Mouse (Mus musculus): ENCODE measurements around the gene 2010003K11Rik. TPM values are rescaled to one million over a fixed set of nuclear protein-coding genes. Genes with fewer than 3 reads are reported as not detected.
"Not testable (repeated sequence)": the region's sequence is repeated elsewhere in the genome, so short reads cannot be mapped to it uniquely, and the experiment has no call there.

The 2010003K11Rik gene
- polyA plus RNA-seq, 1 experiment from 2014 or later: not detected

GRCm38 (mm10) chr19:4454040-4454439 is 44.3 kb downstream of the 2010003K11Rik start:
- not testable (repeated sequence) for ATAC-seq
- WGBS: 77% methylated on average over 1 of the region's 1 CpGs

GRCm38 (mm10) chr19:4452525-4452924 is 45.9 kb downstream of the 2010003K11Rik start:
- Histone ChIP-seq H3K9me3 (replicated peaks; ENCODE audit: control insufficient read depth, low read length, poor library complexity, severe bottlenecking) (no peaks in the 10 kb centered on the region), H3K9ac (ENCODE audit: low read depth, low read length) (no peak overlapping the region), H3K4me2 (ENCODE audit: low read length) (no peak overlapping the region), H3K4me1 (ENCODE audit: control insufficient read depth, insufficient read depth, low read length) (no peaks in the 10 kb centered on the region), H3K27me3 (ENCODE audit: control insufficient read depth, insufficient read depth, low read depth, low read length) (no peaks in the 10 kb centered on the region), H3K4me3 (ENCODE audit: low read depth, low read length) (no peak overlapping the region), H3K27ac (ENCODE audit: low read length) (no peak overlapping the region), H3K36me3 (ENCODE audit: control insufficient read depth, insufficient read depth, low read length) (no peaks in the 10 kb centered on the region)
- no peak for ATAC-seq
- WGBS: 37% methylated on average over 4 of the region's 4 CpGs

More at GRCm38 (mm10) chr19:4454040-4454439, 44.3 kb downstream of the 2010003K11Rik start:
- not testable (repeated sequence) for H3K4me2 ChIP-seq (ENCODE audit: low read length); H3K27me3 ChIP-seq (ENCODE audit: control insufficient read depth, insufficient read depth, low read depth, low read length); H3K9me3 ChIP-seq (replicated peaks; ENCODE audit: control insufficient read depth, low read length, poor library complexity, severe bottlenecking); H3K4me3 ChIP-seq (ENCODE audit: low read depth, low read length); H3K27ac ChIP-seq (ENCODE audit: low read length); H3K4me1 ChIP-seq (ENCODE audit: control insufficient read depth, insufficient read depth, low read length); H3K36me3 ChIP-seq (ENCODE audit: control insufficient read depth, insufficient read depth, low read length); H3K9ac ChIP-seq (ENCODE audit: low read depth, low read length)

GRCm38 (mm10) chr19:4451965-4452364 is 46.4 kb downstream of the 2010003K11Rik start:
- no peak overlapping the region for H3K4me2 ChIP-seq (ENCODE audit: low read length)
- ATAC-seq: no peak
- WGBS: 13% methylated on average over 5 of the region's 5 CpGs
- H3K27ac ChIP-seq (ENCODE audit: low read length): no peak overlapping the region
- H3K4me3 ChIP-seq (ENCODE audit: low read depth, low read length): no peak overlapping the region
- H3K4me1 ChIP-seq (ENCODE audit: control insufficient read depth, insufficient read depth, low read length): no peaks in the 10 kb centered on the region
- no peaks in the 10 kb centered on the region for H3K9me3 ChIP-seq (replicated peaks; ENCODE audit: control insufficient read depth, low read length, poor library complexity, severe bottlenecking)
- no peaks in the 10 kb centered on the region for H3K27me3 ChIP-seq (ENCODE audit: control insufficient read depth, insufficient read depth, low read depth, low read length)
- H3K9ac ChIP-seq (ENCODE audit: low read depth, low read length): no peak overlapping the region
- H3K36me3 ChIP-seq (ENCODE audit: control insufficient read depth, insufficient read depth, low read length): no peaks in the 10 kb centered on the region

GRCm38 (mm10) chr19:4451098-4451497 is 47.3 kb downstream of the 2010003K11Rik start:
- no peak for ATAC-seq
- 69% methylated on average over 8 of the region's 8 CpGs for WGBS
- Histone ChIP-seq H3K27me3 (ENCODE audit: control insufficient read depth, insufficient read depth, low read depth, low read length) (no peaks in the 10 kb centered on the region), H3K27ac (ENCODE audit: low read length) (no peak overlapping the region), H3K4me2 (ENCODE audit: low read length) (no peak overlapping the region), H3K4me3 (ENCODE audit: low read depth, low read length) (no peak overlapping the region), H3K9me3 (replicated peaks; ENCODE audit: control insufficient read depth, low read length, poor library complexity, severe bottlenecking) (no peaks in the 10 kb centered on the region), H3K36me3 (ENCODE audit: control insufficient read depth, insufficient read depth, low read length) (no peaks in the 10 kb centered on the region), H3K9ac (ENCODE audit: low read depth, low read length) (no peak overlapping the region), H3K4me1 (ENCODE audit: control insufficient read depth, insufficient read depth, low read length) (no peaks in the 10 kb centered on the region)

- Histone ChIP-seq H3K4me1 (ENCODE audit: control insufficient read depth, insufficient read depth, low read length) (no peaks in the 10 kb centered on the region), H3K27me3 (ENCODE audit: control insufficient read depth, insufficient read depth, low read depth, low read length) (no peaks in the 10 kb centered on the region), H3K4me3 (ENCODE audit: low read depth, low read length) (no peak overlapping the region), H3K9me3 (replicated peaks; ENCODE audit: control insufficient read depth, low read length, poor library complexity, severe bottlenecking) (no peaks in the 10 kb centered on the region), H3K9ac (ENCODE audit: low read depth, low read length) (no peak overlapping the region), H3K27ac (ENCODE audit: low read length) (no peak overlapping the region), H3K4me2 (ENCODE audit: low read length) (no peak overlapping the region), H3K36me3 (ENCODE audit: control insufficient read depth, insufficient read depth, low read length) (no peaks in the 10 kb centered on the region)
- no peak for ATAC-seq
- 59% methylated on average over 5 of the region's 5 CpGs for WGBS
These were observed 47.7 kb downstream of the 2010003K11Rik start for GRCm38 (mm10) chr19:4450666-4451065.

- Histone ChIP-seq H3K4me1 (ENCODE audit: control insufficient read depth, insufficient read depth, low read length) (no peaks in the 10 kb centered on the region), H3K9me3 (replicated peaks; ENCODE audit: control insufficient read depth, low read length, poor library complexity, severe bottlenecking) (no peaks in the 10 kb centered on the region), H3K4me2 (ENCODE audit: low read length) (no peak overlapping the region), H3K4me3 (ENCODE audit: low read depth, low read length) (no peak overlapping the region), H3K9ac (ENCODE audit: low read depth, low read length) (no peak overlapping the region), H3K27ac (ENCODE audit: low read length) (no peak overlapping the region), H3K27me3 (ENCODE audit: control insufficient read depth, insufficient read depth, low read depth, low read length) (no peaks in the 10 kb centered on the region), H3K36me3 (ENCODE audit: control insufficient read depth, insufficient read depth, low read length) (no peaks in the 10 kb centered on the region)
- ATAC-seq: no peak
- WGBS: 97% methylated on average over 9 of the region's 9 CpGs
These were observed 49.2 kb downstream of the 2010003K11Rik start for GRCm38 (mm10) chr19:4449230-4449629.

- H3K4me3 ChIP-seq (ENCODE audit: low read depth, low read length): no peak overlapping the region
- no peaks in the 10 kb centered on the region for H3K9me3 ChIP-seq (replicated peaks; ENCODE audit: control insufficient read depth, low read length, poor library complexity, severe bottlenecking)
- no peaks in the 10 kb centered on the region for H3K36me3 ChIP-seq (ENCODE audit: control insufficient read depth, insufficient read depth, low read length)
- no peak overlapping the region for H3K4me2 ChIP-seq (ENCODE audit: low read length)
- H3K27me3 ChIP-seq (ENCODE audit: control insufficient read depth, insufficient read depth, low read depth, low read length): no peaks in the 10 kb centered on the region
- H3K4me1 ChIP-seq (ENCODE audit: control insufficient read depth, insufficient read depth, low read length): no peaks in the 10 kb centered on the region
- WGBS: 89% methylated on average over 9 of the region's 9 CpGs
- no peak overlapping the region for H3K27ac ChIP-seq (ENCODE audit: low read length)
- no peak overlapping the region for H3K9ac ChIP-seq (ENCODE audit: low read depth, low read length)
- no peak for ATAC-seq
These were observed 50.9 kb downstream of the 2010003K11Rik start for GRCm38 (mm10) chr19:4447445-4447844.

Other genes with a start within 250 kb of the 2010003K11Rik start
- gene Ssh3, start 229.4 kb downstream of the 2010003K11Rik start, polyA plus RNA-seq (2015; fragmentation: Nextera tagmentation; extraction: Ambion mirVana): 14.7 and 19.6 TPM in 2 replicates
- gene Ankrd13d, start 215.4 kb downstream of the 2010003K11Rik start, polyA plus RNA-seq (2015; fragmentation: Nextera tagmentation; extraction: Ambion mirVana): 55.6 and 65.7 TPM in 2 replicates
- gene Grk2, start 192.4 kb downstream of the 2010003K11Rik start, polyA plus RNA-seq (2015; fragmentation: Nextera tagmentation; extraction: Ambion mirVana): 24.8 and 26.8 TPM in 2 replicates
- gene Kdm2a, start 100.3 kb downstream of the 2010003K11Rik start, polyA plus RNA-seq (2015; fragmentation: Nextera tagmentation; extraction: Ambion mirVana): 32.1 and 33.8 TPM in 2 replicates
- 3.8 and 3.9 TPM in 2 replicates for gene Rhod, start 59.2 kb downstream of the 2010003K11Rik start, polyA plus RNA-seq (2015; fragmentation: Nextera tagmentation; extraction: Ambion mirVana)
- gene Syt12, start 21.1 kb downstream of the 2010003K11Rik start, polyA plus RNA-seq (2015; fragmentation: Nextera tagmentation; extraction: Ambion mirVana): 3.2 and 5.2 TPM in 2 replicates
- 25.1 and 35.3 TPM in 2 replicates for gene Pcx, start 11.9 kb upstream of the 2010003K11Rik start, polyA plus RNA-seq (2015; fragmentation: Nextera tagmentation; extraction: Ambion mirVana)
- 10.4 and 11.3 TPM in 2 replicates for gene Lrfn4, start 117.1 kb upstream of the 2010003K11Rik start, polyA plus RNA-seq (2015; fragmentation: Nextera tagmentation; extraction: Ambion mirVana)
- gene Rce1, start 127.1 kb upstream of the 2010003K11Rik start, polyA plus RNA-seq (2015; fragmentation: Nextera tagmentation; extraction: Ambion mirVana): 51.4 and 52.4 TPM in 2 replicates
- gene Gm960, start 200.1 kb upstream of the 2010003K11Rik start, polyA plus RNA-seq (2015; fragmentation: Nextera tagmentation; extraction: Ambion mirVana): 5.4 and 6.6 TPM in 2 replicates
- 32.2 and 32.4 TPM in 2 replicates for gene Sptbn2, start 212.6 kb upstream of the 2010003K11Rik start, polyA plus RNA-seq (2015; fragmentation: Nextera tagmentation; extraction: Ambion mirVana)